Mouse (Mus musculus) left cerebral cortex, postnatal 25 days (tissue): ENCODE results near the gene Prrt3. TPM values are rescaled to one million over a fixed set of nuclear protein-coding genes. Genes with fewer than 3 reads are reported as not detected.

Experiments used
- DNase-seq, 2 experiments: peaks; one replicate each; pipeline ENCODE4 v3.0.0; 2022; ENCODE audit warnings: low spot score in 2 of 2, mixed read lengths in 1 of 2
- intact Hi-C: fragments of 180-260 bp; cut with DNase I; formaldehyde crosslinking; loops from one replicate; pipeline ENCODE4 v1.15.1; 2025
- total RNA-seq, 2 experiments: library from RNA; stranded (reverse); gene quantifications; 2 replicates each; pipeline ENCODE4 v1.2.3; 2021

Gene Prrt3
- 10 to 100 TPM; 56.2 to 57.0 TPM for total RNA-seq

GRCm38 (mm10) chr6:113501388-113502084, at the start of gene Prrt3:
Prrt3 (minus strand) TSS chr6:113501931.
- intact Hi-C loops = loop anchor here (2.0 kb wide), 1 partner anchor 111 kb away; no protein-coding TSS in a partner anchor
- DNase-seq = peak; percentile 82 to 90

GRCm38 (mm10) chr6:113543906-113544481, 42.3 kb upstream of the Prrt3 start:
- intact Hi-C loops = loop anchor here (10.0 kb wide), 1 partner anchor 141 kb away; no protein-coding TSS in a partner anchor
- DNase-seq = no peak

GRCm38 (mm10) chr6:113541610-113542009, 39.9 kb upstream of the Prrt3 start:
- DNase-seq = no peak
- intact Hi-C loops = loop anchor here (10.0 kb wide), 1 partner anchor 143 kb away; no protein-coding TSS in a partner anchor

- DNase-seq = no peak
Observed at GRCm38 (mm10) chr6:113534886-113535285, 33.2 kb upstream of the Prrt3 start.

GRCm38 (mm10) chr6:113531840-113532404, 30.2 kb upstream of the Prrt3 start:
- no peak for DNase-seq
- intact Hi-C loops = loop anchor here (5.0 kb wide), 2 partner anchors 80 to 90 kb away; partner anchors contain the start of gene Vhl

More at GRCm38 (mm10) chr6:113534886-113535285, 33.2 kb upstream of the Prrt3 start:
- intact Hi-C loops = loop anchor here (5.0 kb wide), 2 partner anchors 83 to 87 kb away; partner anchors contain the start of gene Vhl

GRCm38 (mm10) chr6:113530932-113531839, 29.5 kb upstream of the Prrt3 start, which contains the start of the genes Emc3 and Fancd2:
Emc3 (minus strand) TSS chr6:113531652.
Fancd2 (plus strand) TSS chr6:113531682.
- peak; percentile 92 to 93 for DNase-seq
- intact Hi-C loops = loop anchor here (5.0 kb wide), 2 partner anchors 79 to 91 kb away; partner anchors contain the start of gene Vhl

- peak in 1 of 2 experiments; percentile 77 for DNase-seq
- intact Hi-C loops = loop anchor here (5.0 kb wide), 1 partner anchor 84 kb away; no protein-coding TSS in a partner anchor
Observed at GRCm38 (mm10) chr6:113523420-113523819, 21.7 kb upstream of the Prrt3 start.

GRCm38 (mm10) chr6:113522310-113522709, 20.6 kb upstream of the Prrt3 start:
- intact Hi-C loops = loop anchor here (5.0 kb wide), 1 partner anchor 85 kb away; no protein-coding TSS in a partner anchor
- DNase-seq = no peak

- intact Hi-C loops = no loop called here
Observed at GRCm38 (mm10) chr6:113517434-113518080, 15.8 kb upstream of the Prrt3 start.

GRCm38 (mm10) chr6:113514600-113514999, 12.9 kb upstream of the Prrt3 start:
- no peak for DNase-seq
- intact Hi-C loops = no loop called here

More at GRCm38 (mm10) chr6:113517434-113518080, 15.8 kb upstream of the Prrt3 start:
- no peak for DNase-seq

- intact Hi-C loops = no loop called here
- DNase-seq = no peak
Observed at GRCm38 (mm10) chr6:113513944-113514343, 12.2 kb upstream of the Prrt3 start.

- intact Hi-C loops = no loop called here
- no peak for DNase-seq
Observed at GRCm38 (mm10) chr6:113508947-113509280, 7.2 kb upstream of the Prrt3 start.

- intact Hi-C loops = no loop called here
- no peak for DNase-seq
Observed at GRCm38 (mm10) chr6:113508272-113508946, 6.7 kb upstream of the Prrt3 start.

GRCm38 (mm10) chr6:113507130-113507529, 5.4 kb upstream of the Prrt3 start:
- intact Hi-C loops = no loop called here
- DNase-seq = no peak

GRCm38 (mm10) chr6:113505689-113506088, 4.0 kb upstream of the Prrt3 start:
- no peak for DNase-seq
- intact Hi-C loops = no loop called here

GRCm38 (mm10) chr6:113502801-113503200, 1.1 kb upstream of the Prrt3 start:
- DNase-seq = no peak
- intact Hi-C loops = no loop called here

GRCm38 (mm10) chr6:113499346-113499745, 2.4 kb downstream of the Prrt3 start:
- intact Hi-C loops = no loop called here
- DNase-seq = no peak

- no peak for DNase-seq
- intact Hi-C loops = no loop called here
Observed at GRCm38 (mm10) chr6:113495071-113495675, 6.6 kb downstream of the Prrt3 start.
